Mouse (Mus musculus) cortical plate, adult 2 months (tissue): ENCODE measurements around the gene Hhat.

Source experiments
- CTCF ChIP-seq: fragments of 200-500 bp; IDR thresholded peaks from 2 replicates; pipeline ENCODE4 v1.5.1; 2011; ENCODE audit warnings: mild to moderate bottlenecking, control low read depth, low read length; ENCODE audit not compliant: insufficient read depth; ENCODE audit errors: extremely low read depth
- POLR2A ChIP-seq: fragments of 200-500 bp; IDR thresholded peaks from 2 replicates; pipeline ENCODE4 v1.6.1; 2011; ENCODE audit warnings: mild to moderate bottlenecking, low read length, control low read depth; ENCODE audit not compliant: insufficient read depth; ENCODE audit errors: extremely low read depth

DNA sequence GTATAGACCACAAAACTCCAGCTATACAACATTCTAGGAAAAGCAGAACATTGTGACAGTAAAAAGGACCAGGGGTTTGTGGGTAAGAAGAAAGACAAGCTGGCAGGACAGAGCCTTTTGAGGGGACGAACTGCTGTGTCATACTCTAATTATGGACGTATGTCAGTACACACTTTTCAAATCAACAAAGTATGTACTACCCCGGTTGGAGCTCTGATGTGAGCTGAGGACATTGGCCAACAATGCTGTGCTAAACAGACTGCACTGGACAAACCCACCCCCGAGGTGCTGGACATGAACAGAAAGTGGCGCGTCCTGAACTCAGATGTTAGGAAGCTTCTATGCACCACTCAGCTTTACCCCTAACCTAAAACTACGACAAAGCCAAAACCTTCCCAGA lies 14.3 kb downstream of the Hhat start:
- no peak for TF ChIP-seq POLR2A
- TF ChIP-seq CTCF: no peak
